Mouse (Mus musculus): ENCODE measurements around the gene Eef1a1.

GRCm38 (mm10) chr9:78508106-78508786 is 19.3 kb upstream of the Eef1a1 start:
- TF ChIP-seq CTCF (IDR thresholded peaks at IDR 0.05; ENCODE audit: control insufficient read depth, insufficient read depth, insufficient replicate concordance, low read depth, low read length) (no peak), POLR2A (IDR thresholded peaks at IDR 0.05; ENCODE audit: control insufficient read depth, low read depth, low read length) (no peak)

Data from testis, adult 2 months (tissue).